In genomic region chr13:99513138-99513537, GRCm38 (mm10) we compare ENCODE assay signal across 9 mouse cellular contexts. TPM values are rescaled to one million over a fixed set of nuclear protein-coding genes. Genes with fewer than 3 reads are reported as not detected.
A peak's percentile ranks its signal among the peaks of the same experiment; 100 is the strongest.
DNase-seq lines count a peak whose midpoint lies in the region; ATAC-seq lines count a peak whose summit lies in the region.
"Had no signal": no experiment of that assay in that cellular context is flagged by ENCODE, and none has a peak within 500 bp of the region (broad histone marks: within the 10 kb centered on the region; RNA-seq: fewer than 3 reads in every experiment).

No protein-coding gene starts in this region.

- peak overlapping the region; percentile 94 for H3K4me2 ChIP-seq in embryonic facial prominence, embryonic 15.5 days (replicated peaks)
- H3K4me2 ChIP-seq in heart, embryonic 16.5 days (ENCODE audit: low read depth, low read length) = peak overlapping the region; percentile 53
- peak overlapping the region; percentile 94 for H3K4me2 ChIP-seq in stomach, embryonic 14.5 days (replicated peaks; ENCODE audit: low read depth, low read length)
- H3K4me2 ChIP-seq: liver, embryonic 13.5 days had no signal

- ATAC-seq in embryonic facial prominence, embryonic 15.5 days (ENCODE audit: insufficient number of reproducible peaks, low FRiP score, low TSS enrichment, low read depth) = no peak
- no peak for ATAC-seq in heart, embryonic 16.5 days (replicated peaks; ENCODE audit: extremely low read depth, insufficient read depth, low FRiP score)
- peak; percentile 45 for ATAC-seq in megakaryocyte progenitor cell, adult 5-6 weeks (replicated peaks; ENCODE audit: poor library complexity)
- no peak for ATAC-seq in stomach, embryonic 14.5 days (ENCODE audit: insufficient number of reproducible peaks, insufficient read depth, low FRiP score, low read depth)
- ATAC-seq in erythroblast, adult 5-6 weeks (replicated peaks; ENCODE audit: low FRiP score, poor library complexity, severe bottlenecking) = no peak

- peaks cover 32% of the 10 kb centered on the region for H3K4me1 ChIP-seq in embryonic facial prominence, embryonic 15.5 days
- H3K4me1 ChIP-seq in heart, embryonic 16.5 days (ENCODE audit: control insufficient read depth, insufficient read depth, low read length) = peaks cover 26% of the 10 kb centered on the region
- H3K4me1 ChIP-seq in stomach, embryonic 14.5 days (ENCODE audit: control insufficient read depth, insufficient read depth, low read length) = peaks cover 8% of the 10 kb centered on the region; the same call in 1 of the 2 replicates

- H3K9me3 ChIP-seq in embryonic facial prominence, embryonic 15.5 days (replicated peaks) = no peaks in the 10 kb centered on the region
- H3K9me3 ChIP-seq in heart, embryonic 16.5 days (replicated peaks; ENCODE audit: control insufficient read depth, low read length) = no peaks in the 10 kb centered on the region
- no peaks in the 10 kb centered on the region for H3K9me3 ChIP-seq in stomach, embryonic 14.5 days (ENCODE audit: control insufficient read depth, low read depth, low read length)
- H3K9me3 ChIP-seq: liver, embryonic 13.5 days had no signal

- H3K27ac ChIP-seq in embryonic facial prominence, embryonic 15.5 days (replicated peaks) = no peak overlapping the region
- H3K27ac ChIP-seq in heart, embryonic 16.5 days (ENCODE audit: low read length) = peak overlapping the region; percentile 50
- peak overlapping the region; percentile 22; the same call in 1 of the 2 replicates for H3K27ac ChIP-seq in stomach, embryonic 14.5 days (ENCODE audit: low read length)
- H3K27ac ChIP-seq: liver, embryonic 13.5 days had no signal

- H3K36me3 ChIP-seq in embryonic facial prominence, embryonic 15.5 days = no peaks in the 10 kb centered on the region
- H3K36me3 ChIP-seq in heart, embryonic 16.5 days (ENCODE audit: control insufficient read depth, insufficient read depth) = no peaks in the 10 kb centered on the region
- H3K36me3 ChIP-seq in stomach, embryonic 14.5 days (ENCODE audit: control insufficient read depth, insufficient read depth, low read length) = no peaks in the 10 kb centered on the region
- H3K36me3 ChIP-seq: liver, embryonic 13.5 days had no signal

- peak overlapping the region; percentile 1; the same call in 1 of the 2 replicates for H3K4me3 ChIP-seq in embryonic facial prominence, embryonic 15.5 days (replicated peaks)
- peak overlapping the region; percentile 14; the same call in 1 of the 2 replicates for H3K4me3 ChIP-seq in heart, embryonic 16.5 days (ENCODE audit: low read length)
- H3K4me3 ChIP-seq in stomach, embryonic 14.5 days (ENCODE audit: low read depth, low read length) = no peak overlapping the region
- H3K4me3 ChIP-seq: liver, embryonic 13.5 days had no signal

- DNase-seq in A20 (ENCODE audit: low read depth, low spot score) = peak; percentile 52
- DNase-seq in adrenal gland, postnatal 14 days = peak; percentile 81
- peak; percentile 70 to 80 for DNase-seq in kidney, postnatal 4 days
- DNase-seq: liver, embryonic 13.5 days had no signal

- WGBS in embryonic facial prominence, embryonic 15.5 days = 15% methylated on average over 7 of the region's 7 CpGs
- WGBS in heart, embryonic 16.5 days = 8% methylated on average over 7 of the region's 7 CpGs
- WGBS in stomach, embryonic 14.5 days = 6% methylated on average over 7 of the region's 7 CpGs

- no peak overlapping the region for H3K9ac ChIP-seq in embryonic facial prominence, embryonic 15.5 days
- peak overlapping the region; percentile 60; the same call in 1 of the 2 replicates for H3K9ac ChIP-seq in heart, embryonic 16.5 days (ENCODE audit: low read length)
- no peak overlapping the region for H3K9ac ChIP-seq in stomach, embryonic 14.5 days (replicated peaks; ENCODE audit: low read depth, low read length)
- H3K9ac ChIP-seq: liver, embryonic 13.5 days had no signal

- H3K27me3 ChIP-seq in embryonic facial prominence, embryonic 15.5 days = no peaks in the 10 kb centered on the region
- no peaks in the 10 kb centered on the region; the same call in 1 of the 2 replicates for H3K27me3 ChIP-seq in heart, embryonic 16.5 days (ENCODE audit: control insufficient read depth, insufficient read depth, low read length)
- H3K27me3 ChIP-seq in stomach, embryonic 14.5 days (ENCODE audit: control insufficient read depth, insufficient read depth, low read length) = no peaks in the 10 kb centered on the region

RNA-seq across cellular contexts. Expression of gene Map1b, which starts 3.2 kb away (rescaled TPM):
- total RNA-seq in adrenal gland, postnatal 14 days (2021) = 81.3 and 83.2 TPM in 2 replicates
- polyA plus RNA-seq in embryonic facial prominence, embryonic 15.5 days (2015; fragmentation: Nextera tagmentation; extraction: Ambion mirVana) = 163 and 172 TPM in 2 replicates
- 88.0 and 88.2 TPM in 2 replicates for polyA plus RNA-seq in heart, embryonic 16.5 days (2015; fragmentation: Nextera tagmentation; extraction: Ambion mirVana)
- total RNA-seq in megakaryocyte progenitor cell, adult 5-6 weeks (2015) = 0.02 and 0.94 TPM in 2 replicates
- total RNA-seq in megakaryocyte progenitor cell, adult 5-6 weeks (2017) = 0.04 and 0.10 TPM in 2 replicates
- 244 and 252 TPM in 2 replicates for polyA plus RNA-seq in stomach, embryonic 14.5 days (2014; fragmentation: Nextera tagmentation; extraction: Ambion mirVana)
- not detected in 2 replicates for total RNA-seq in erythroblast, adult 5-6 weeks (2015; ENCODE audit: low replicate concordance)
- total RNA-seq in erythroblast, adult 5-6 weeks (2017; ENCODE audit: low replicate concordance) = 0.17 and 0.28 TPM in 2 replicates

Comparison
In these comparisons a context has a peak if more than half of its experiments do, and no peak if none do; other contexts are left out.
1. RNA of gene Map1b, which starts 3.2 kb away (total RNA-seq): 81.3 to 83.2 TPM in adrenal gland, postnatal 14 days; 0.02 to 0.94 TPM in megakaryocyte progenitor cell, adult 5-6 weeks and 0.17 to 0.28 TPM in erythroblast, adult 5-6 weeks; every median in the first group is over 10 times any median in the second.
2. Peak in every context shown above with its lines, with median percentiles within 50 percentile points of each other: DNase-seq and H3K4me2 ChIP-seq.